In genomic region chr8:105481453-105481852, GRCm38 (mm10) we compare ENCODE assay signal across 8 mouse cellular contexts. TPM values are rescaled to one million over a fixed set of nuclear protein-coding genes. Genes with fewer than 3 reads are reported as not detected.
DNase-seq lines count a peak whose midpoint lies in the region; ATAC-seq lines count a peak whose summit lies in the region.

No protein-coding gene starts in this region.

- no peak overlapping the region for H3K4me3 ChIP-seq in neural tube, embryonic 11.5 days (ENCODE audit: low read depth, low read length)

- no peaks in the 10 kb centered on the region; the same call in 1 of the 2 replicates for H3K36me3 ChIP-seq in neural tube, embryonic 11.5 days (ENCODE audit: control insufficient read depth, insufficient read depth, low read length)

- 69% methylated on average over 6 of the region's 6 CpGs for WGBS in neural tube, embryonic 11.5 days

- no peak overlapping the region for H3K27ac ChIP-seq in neural tube, embryonic 11.5 days (ENCODE audit: low read depth, low read length)

- H3K4me1 ChIP-seq in neural tube, embryonic 11.5 days (ENCODE audit: control insufficient read depth, insufficient read depth, low read length), result peaks cover 7% of the 10 kb centered on the region

- intact Hi-C loops in gastrocnemius, postnatal 14 days (cut with DNase I; ENCODE audit: low total_unique reads), result no loop called here
- intact Hi-C loops in gastrocnemius, postnatal 36 days (cut with DNase I), result loop anchor here (5.0 kb wide), 2 partner anchors 51 to 71 kb away; no protein-coding TSS in a partner anchor

- no peaks in the 10 kb centered on the region for H3K9me3 ChIP-seq in neural tube, embryonic 11.5 days (ENCODE audit: control insufficient read depth, low read length)

- no peaks in the 10 kb centered on the region for H3K27me3 ChIP-seq in neural tube, embryonic 11.5 days (ENCODE audit: control insufficient read depth, insufficient read depth, low read length)

- ATAC-seq in neural tube, embryonic 11.5 days (ENCODE audit: insufficient read depth, low FRiP score, low TSS enrichment), result no peak

- H3K4me2 ChIP-seq in neural tube, embryonic 11.5 days (ENCODE audit: low read depth), result no peak overlapping the region

- H3K9ac ChIP-seq in neural tube, embryonic 11.5 days (ENCODE audit: low read length), result no peak overlapping the region

- peak; percentile 59 for DNase-seq in gastrocnemius, postnatal 14 days
- no peak for DNase-seq in gastrocnemius, postnatal 36 days
- peak; percentile 61 to 63 for DNase-seq in B cell, adult 2 months
- DNase-seq in WW6 (ENCODE audit: low read depth, low spot score), result peak; percentile 85
- DNase-seq in heart, postnatal 4 days, result peak; percentile 49
- peak; percentile 66 for DNase-seq in neural tube, embryonic 11.5 days (ENCODE audit: low spot score)
- no peak for DNase-seq in layer of hippocampus, postnatal 36 days
- DNase-seq in left cerebral cortex, adult 8-10 months (ENCODE audit: low spot score in 2 of 2), result no peak

RNA-seq across cellular contexts. Expression of gene Tppp3, which starts 10.1 kb away (rescaled TPM):
- total RNA-seq in gastrocnemius, postnatal 14 days (2021), result 100 to 1,000 TPM; 191 to 254 TPM
- 10 to 100 TPM; 54.1 to 54.9 TPM for total RNA-seq in gastrocnemius, postnatal 36 days (2021)
- total RNA-seq in heart, postnatal 4 days (2021), result 10 to 100 TPM; 44.4 to 46.1 TPM
- 218 and 229 TPM in 2 replicates for polyA plus RNA-seq in neural tube, embryonic 11.5 days (2014; fragmentation: Nextera tagmentation; extraction: Ambion mirVana)
- 10 to 100 TPM; 31.9 TPM for total RNA-seq in layer of hippocampus, postnatal 36 days (2021)
- total RNA-seq in left cerebral cortex, adult 8-10 months (2022), result 10 to 100 TPM; 59.3 to 66.5 (median 60.9) TPM

RNA-seq across cellular contexts. Expression of gene Zdhhc1, which starts 15.2 kb away (rescaled TPM):
- total RNA-seq in gastrocnemius, postnatal 14 days (2021), result 10 to 100 TPM; 10.1 to 11.2 TPM
- 1 to 10 TPM; 8.1 to 8.3 TPM for total RNA-seq in gastrocnemius, postnatal 36 days (2021)
- total RNA-seq in heart, postnatal 4 days (2021), result 10 to 100 TPM; 14.6 to 15.9 TPM
- polyA plus RNA-seq in neural tube, embryonic 11.5 days (2014; fragmentation: Nextera tagmentation; extraction: Ambion mirVana), result 18.5 and 18.9 TPM in 2 replicates
- 10 to 100 TPM; 32.8 to 37.6 TPM for total RNA-seq in layer of hippocampus, postnatal 36 days (2021)
- 10 to 100 TPM; 38.3 to 45.8 (median 42.9) TPM for total RNA-seq in left cerebral cortex, adult 8-10 months (2022)

RNA-seq across cellular contexts. Expression of gene Hsd11b2, which starts 37.1 kb away (rescaled TPM):
- total RNA-seq in gastrocnemius, postnatal 14 days (2021), result 1 to 10 TPM; 1.9 to 2.1 TPM
- total RNA-seq in gastrocnemius, postnatal 36 days (2021), result under 1 TPM in 1 of 2 experiments, not detected in 1; 0.22 TPM
- under 1 TPM; 0.43 to 0.52 TPM for total RNA-seq in heart, postnatal 4 days (2021)
- polyA plus RNA-seq in neural tube, embryonic 11.5 days (2014; fragmentation: Nextera tagmentation; extraction: Ambion mirVana), result 22.5 and 23.9 TPM in 2 replicates
- not detected for total RNA-seq in layer of hippocampus, postnatal 36 days (2021)
- total RNA-seq in left cerebral cortex, adult 8-10 months (2022), result not detected

Comparison
In these comparisons a context has a peak if more than half of its experiments do, and no peak if none do; other contexts are left out.
1. DNase-seq: peak in gastrocnemius, postnatal 14 days (single experiment), B cell, adult 2 months (2 of 2), WW6 (single experiment), heart, postnatal 4 days (single experiment) and neural tube, embryonic 11.5 days (single experiment); none in gastrocnemius, postnatal 36 days (0 of 2), layer of hippocampus, postnatal 36 days (0 of 2) and left cerebral cortex, adult 8-10 months (0 of 2).